Mouse (Mus musculus): Measurements from ENCODE around the gene Stim2. TPM values are rescaled to one million over a fixed set of nuclear protein-coding genes. Genes with fewer than 3 reads are reported as not detected.

Stim2 gene
- polyA plus RNA-seq, 1 experiment from 2014 or later: 18.5 TPM

DNA sequence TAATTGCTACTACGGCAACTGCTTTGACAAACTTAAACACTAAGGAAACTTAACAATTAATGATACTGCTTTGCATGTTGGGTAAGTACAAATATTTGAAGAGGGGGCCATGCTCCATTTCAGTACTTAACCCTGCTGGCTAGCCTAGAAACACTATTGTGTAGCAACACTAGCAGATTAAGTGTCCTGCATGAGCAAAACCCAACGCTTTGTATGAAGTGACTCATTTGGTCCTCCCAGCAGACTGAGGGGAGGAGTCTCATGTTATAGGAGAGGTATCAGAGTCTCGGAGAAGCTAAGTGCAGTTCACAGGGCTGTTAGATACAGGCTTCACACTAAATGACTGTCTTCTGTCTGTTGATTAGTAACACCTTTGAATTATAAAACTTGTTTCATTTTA, 26.3 kb downstream of the Stim2 start:
- no peak for ATAC-seq
- H3K36me3 ChIP-seq (ENCODE audit: poor library complexity, severe bottlenecking): no peaks in the 10 kb centered on the region
- WGBS: 45% methylated on average over 3 of the region's 3 CpGs

DNA sequence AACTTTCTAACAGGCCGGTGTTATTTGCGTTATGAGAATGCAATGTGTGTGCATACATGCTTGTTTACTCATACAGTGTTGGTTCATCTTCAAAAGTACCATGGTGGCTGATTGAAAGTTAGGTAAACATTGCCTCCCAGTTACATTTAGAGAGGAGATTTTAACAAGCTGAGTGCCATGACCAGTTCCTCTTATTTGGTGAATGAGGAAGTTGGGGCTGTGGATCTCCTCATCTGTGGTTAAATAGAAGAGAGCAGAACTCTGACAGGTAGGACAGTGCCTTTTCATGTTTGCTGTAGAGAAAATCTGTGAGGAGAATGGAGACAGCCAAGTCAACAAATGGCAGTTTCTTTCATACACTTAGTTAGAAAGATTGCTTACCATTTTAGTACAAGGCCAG, 27.3 kb downstream of the Stim2 start:
- no peak overlapping the region for H3K9ac ChIP-seq
- H3K4me1 ChIP-seq: 0 out of 2 replicates have a peak, but pooled peaks cover 7% of the 10 kb centered on the region
- 98% methylated on average over 2 of the region's 2 CpGs for WGBS
- no peaks in the 10 kb centered on the region for H3K9me3 ChIP-seq (replicated peaks)
- H3K4me2 ChIP-seq: no peak overlapping the region
- no peaks in the 10 kb centered on the region for H3K36me3 ChIP-seq (ENCODE audit: poor library complexity, severe bottlenecking)
- no peak for ATAC-seq
- no peak overlapping the region for H3K4me3 ChIP-seq
- H3K27ac ChIP-seq: no peak overlapping the region
- no peaks in the 10 kb centered on the region for H3K27me3 ChIP-seq

More for the DNA sequence above, 26.3 kb downstream of the Stim2 start:
- H3K9me3 ChIP-seq (replicated peaks): no peaks in the 10 kb centered on the region
- H3K4me1 ChIP-seq: 0 out of 2 replicates have a peak, but pooled peaks cover 5% of the 10 kb centered on the region
- H3K4me2 ChIP-seq: no peak overlapping the region
- H3K4me3 ChIP-seq: no peak overlapping the region
- H3K9ac ChIP-seq: no peak overlapping the region
- no peak overlapping the region for H3K27ac ChIP-seq
- H3K27me3 ChIP-seq: no peaks in the 10 kb centered on the region

DNA sequence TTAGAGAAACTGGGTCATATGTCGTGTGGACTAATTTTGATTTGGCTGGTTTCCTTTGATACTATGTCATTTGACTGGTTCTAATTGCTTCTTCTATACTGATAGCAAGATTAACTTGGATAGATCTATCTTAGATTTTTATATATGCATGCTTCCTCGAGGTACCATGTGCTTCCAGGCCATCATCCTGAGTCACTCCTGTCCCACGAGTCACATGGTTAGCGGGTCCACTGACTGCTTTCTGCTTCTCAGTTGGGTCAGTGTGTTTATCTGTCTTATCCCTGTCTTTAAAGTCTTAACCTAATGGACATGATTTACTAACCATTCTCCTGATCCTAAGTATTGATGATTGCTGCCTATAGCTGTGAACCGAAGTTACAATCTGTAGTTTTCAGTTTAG, 34.9 kb downstream of the Stim2 start:
- no peaks in the 10 kb centered on the region for H3K9me3 ChIP-seq (replicated peaks)
- H3K4me1 ChIP-seq: peaks cover 14% of the 10 kb centered on the region; the same call in 1 of the 2 replicates
- no peak overlapping the region for H3K4me2 ChIP-seq
- no peaks in the 10 kb centered on the region for H3K36me3 ChIP-seq (ENCODE audit: poor library complexity, severe bottlenecking)
- WGBS: 84% methylated on average over 5 of the region's 5 CpGs
- H3K9ac ChIP-seq: no peak overlapping the region
- no peaks in the 10 kb centered on the region for H3K27me3 ChIP-seq
- no peak overlapping the region for H3K27ac ChIP-seq
- no peak for ATAC-seq
- H3K4me3 ChIP-seq: no peak overlapping the region

DNA sequence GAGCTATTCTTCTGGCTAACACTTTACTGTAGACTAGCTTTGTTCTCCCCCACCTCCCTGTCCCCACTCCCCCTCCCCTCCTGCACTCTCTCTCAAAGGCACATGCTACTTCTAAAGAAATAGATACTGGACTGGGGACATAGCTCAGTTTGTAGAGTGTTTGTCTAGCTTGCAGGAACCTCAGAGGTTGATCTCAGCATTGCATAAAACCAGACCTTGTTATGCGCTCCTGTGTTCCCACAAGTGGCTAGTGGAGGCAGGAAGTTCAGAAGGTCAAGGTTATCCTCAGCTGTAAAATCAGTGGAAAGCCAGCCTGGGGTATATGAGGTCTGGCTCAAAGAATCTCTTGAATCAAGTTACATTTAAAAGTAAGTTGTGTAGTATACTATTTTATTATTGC, 36.4 kb downstream of the Stim2 start:
- H3K9me3 ChIP-seq (replicated peaks): no peaks in the 10 kb centered on the region
- WGBS: 82% methylated on average over 1 of the region's 1 CpGs
- H3K4me2 ChIP-seq: no peak overlapping the region
- no peak overlapping the region for H3K9ac ChIP-seq
- peaks cover 14% of the 10 kb centered on the region; the same call in 1 of the 2 replicates for H3K4me1 ChIP-seq
- H3K27me3 ChIP-seq: no peaks in the 10 kb centered on the region
- H3K27ac ChIP-seq: no peak overlapping the region
- ATAC-seq: no peak
- H3K4me3 ChIP-seq: no peak overlapping the region
- no peaks in the 10 kb centered on the region for H3K36me3 ChIP-seq (ENCODE audit: poor library complexity, severe bottlenecking)

DNA sequence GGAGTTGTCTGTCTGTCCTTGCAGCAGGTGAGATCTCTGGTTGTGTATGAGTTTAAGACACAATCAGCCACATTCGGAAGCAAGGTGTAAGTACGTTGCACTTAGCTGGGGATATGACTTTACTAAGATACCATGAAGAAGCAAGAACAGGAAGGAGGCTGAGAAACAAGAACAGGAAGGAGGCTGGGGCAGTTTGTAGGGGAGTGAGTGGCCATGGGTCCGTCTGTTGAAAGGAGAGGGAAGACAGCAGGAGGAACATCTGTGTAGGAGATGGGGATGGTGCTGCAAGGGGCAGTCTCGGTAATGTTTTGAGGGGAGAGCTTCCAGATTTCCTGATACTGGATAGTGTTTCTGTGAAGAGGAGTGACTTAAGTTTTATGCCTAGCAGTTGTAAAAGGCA, 40.3 kb downstream of the Stim2 start:
- 79% methylated on average over 4 of the region's 4 CpGs for WGBS
- H3K9me3 ChIP-seq (replicated peaks): no peaks in the 10 kb centered on the region
- peaks cover 16% of the 10 kb centered on the region; the same call in 1 of the 2 replicates for H3K4me1 ChIP-seq
- H3K36me3 ChIP-seq (ENCODE audit: poor library complexity, severe bottlenecking): no peaks in the 10 kb centered on the region
- H3K9ac ChIP-seq: no peak overlapping the region
- no peak overlapping the region for H3K27ac ChIP-seq
- no peak for ATAC-seq
- H3K27me3 ChIP-seq: no peaks in the 10 kb centered on the region
- H3K4me3 ChIP-seq: no peak overlapping the region
- no peak overlapping the region for H3K4me2 ChIP-seq

DNA sequence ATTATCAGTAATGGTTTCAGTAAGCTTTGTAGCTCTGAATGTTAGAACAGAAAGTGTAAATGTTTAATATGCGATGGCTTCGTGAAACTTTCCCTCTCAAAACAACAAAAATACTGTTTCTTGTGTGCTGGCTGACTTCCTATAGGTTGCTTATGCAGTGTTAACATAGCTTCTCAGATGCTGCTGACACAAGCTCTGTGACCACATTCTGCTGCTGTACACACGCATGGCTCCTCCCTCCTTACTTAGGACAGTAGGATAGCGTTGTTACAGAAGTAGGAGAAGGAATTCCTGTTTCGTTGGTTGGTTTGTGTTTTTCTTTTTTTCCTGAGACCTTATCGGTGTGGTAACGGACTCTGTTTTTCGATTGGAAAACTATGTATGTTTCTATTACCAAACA, 42.2 kb downstream of the Stim2 start:
- H3K9ac ChIP-seq: no peak overlapping the region
- H3K27ac ChIP-seq: no peak overlapping the region
- no peak for ATAC-seq
- H3K4me2 ChIP-seq: no peak overlapping the region
- no peaks in the 10 kb centered on the region for H3K9me3 ChIP-seq (replicated peaks)
- no peak overlapping the region for H3K4me3 ChIP-seq
- peaks cover 6% of the 10 kb centered on the region; the same call in 1 of the 2 replicates for H3K4me1 ChIP-seq
- no peaks in the 10 kb centered on the region for H3K36me3 ChIP-seq (ENCODE audit: poor library complexity, severe bottlenecking)
- no peaks in the 10 kb centered on the region for H3K27me3 ChIP-seq
- WGBS: 89% methylated on average over 8 of the region's 8 CpGs

DNA sequence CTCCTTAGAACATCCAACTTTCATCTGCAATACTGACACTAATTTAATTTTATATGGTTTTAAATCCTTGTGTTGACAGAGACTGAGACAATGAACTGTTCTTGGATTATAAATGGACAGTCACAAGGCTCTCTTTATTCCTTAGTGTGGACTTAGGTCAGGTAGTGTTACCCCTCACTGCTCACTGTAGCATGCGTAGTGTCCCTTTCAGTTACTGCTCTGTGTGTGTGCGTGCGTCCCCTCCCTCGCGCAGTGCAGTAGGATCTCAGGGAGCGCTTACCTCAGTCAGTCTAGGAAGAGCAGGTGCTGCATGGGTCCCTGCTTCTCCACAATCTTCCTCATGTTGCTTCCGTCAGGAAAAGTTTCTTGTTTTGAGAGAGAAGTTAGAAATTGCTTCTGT, 43.7 kb downstream of the Stim2 start:
- H3K9me3 ChIP-seq (replicated peaks): no peaks in the 10 kb centered on the region
- no peaks in the 10 kb centered on the region for H3K36me3 ChIP-seq (ENCODE audit: poor library complexity, severe bottlenecking)
- no peaks in the 10 kb centered on the region for H3K27me3 ChIP-seq
- H3K4me3 ChIP-seq: no peak overlapping the region
- no peak for ATAC-seq
- H3K4me1 ChIP-seq: peaks cover 6% of the 10 kb centered on the region; the same call in 1 of the 2 replicates
- H3K27ac ChIP-seq: no peak overlapping the region
- H3K9ac ChIP-seq: no peak overlapping the region
- no peak overlapping the region for H3K4me2 ChIP-seq
- 81% methylated on average over 7 of the region's 7 CpGs for WGBS

DNA sequence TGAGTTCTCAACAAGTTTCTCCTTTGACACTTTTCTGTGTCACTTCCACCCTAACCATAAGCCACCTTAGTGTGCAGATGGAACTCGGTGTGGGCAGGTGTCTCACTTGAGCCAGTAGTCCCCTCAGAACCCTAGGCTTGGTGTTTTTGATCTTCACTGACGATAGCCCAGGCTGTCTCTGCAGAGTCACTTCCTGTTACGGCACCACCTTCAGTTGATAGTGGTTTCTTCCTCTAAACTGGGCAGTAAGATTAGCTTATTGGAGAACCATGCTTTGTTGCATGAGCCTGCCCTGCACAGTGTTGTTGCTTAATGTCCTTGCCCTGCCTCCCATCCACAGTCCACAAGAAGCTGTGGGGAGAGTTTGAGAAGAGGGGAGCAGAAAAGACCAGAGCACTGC, 47.2 kb downstream of the Stim2 start:
- Histone ChIP-seq H3K36me3 (ENCODE audit: poor library complexity, severe bottlenecking) (no peaks in the 10 kb centered on the region), H3K4me2 (no peak overlapping the region), H3K4me1 (0 out of 2 replicates have a peak, but pooled peaks cover under 1% of the 10 kb centered on the region), H3K4me3 (no peak overlapping the region), H3K27me3 (no peaks in the 10 kb centered on the region), H3K27ac (no peak overlapping the region), H3K9ac (no peak overlapping the region), H3K9me3 (replicated peaks) (no peaks in the 10 kb centered on the region)
- ATAC-seq: no peak
- WGBS: 93% methylated on average over 3 of the region's 3 CpGs

DNA sequence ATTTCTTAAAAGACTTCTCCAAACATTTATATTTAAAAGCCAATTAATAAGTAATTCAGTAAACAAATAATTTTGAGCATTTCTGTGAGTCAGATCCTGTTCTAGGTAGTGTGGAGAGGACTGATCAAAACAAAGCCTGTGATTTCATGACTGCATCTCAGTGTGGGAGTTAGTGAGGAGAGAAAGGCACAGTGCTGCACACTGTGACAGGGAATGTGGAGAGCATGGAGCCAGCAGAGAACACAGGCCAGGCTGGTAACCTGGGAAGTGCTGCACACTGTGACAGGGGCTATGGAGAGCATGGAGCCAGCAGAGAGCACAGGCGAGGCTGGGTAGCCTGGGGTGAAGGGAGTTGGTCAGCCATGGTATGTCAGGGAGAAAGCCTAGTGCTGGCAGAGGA, 48.1 kb downstream of the Stim2 start:
- Histone ChIP-seq H3K4me2 (no peak overlapping the region), H3K4me1 (no peaks in the 10 kb centered on the region), H3K36me3 (ENCODE audit: poor library complexity, severe bottlenecking) (no peaks in the 10 kb centered on the region), H3K9me3 (replicated peaks) (no peaks in the 10 kb centered on the region), H3K27ac (no peak overlapping the region), H3K9ac (no peak overlapping the region), H3K27me3 (no peaks in the 10 kb centered on the region), H3K4me3 (no peak overlapping the region)
- no peak for ATAC-seq
- 78% methylated on average over 1 of the region's 1 CpGs for WGBS

DNA sequence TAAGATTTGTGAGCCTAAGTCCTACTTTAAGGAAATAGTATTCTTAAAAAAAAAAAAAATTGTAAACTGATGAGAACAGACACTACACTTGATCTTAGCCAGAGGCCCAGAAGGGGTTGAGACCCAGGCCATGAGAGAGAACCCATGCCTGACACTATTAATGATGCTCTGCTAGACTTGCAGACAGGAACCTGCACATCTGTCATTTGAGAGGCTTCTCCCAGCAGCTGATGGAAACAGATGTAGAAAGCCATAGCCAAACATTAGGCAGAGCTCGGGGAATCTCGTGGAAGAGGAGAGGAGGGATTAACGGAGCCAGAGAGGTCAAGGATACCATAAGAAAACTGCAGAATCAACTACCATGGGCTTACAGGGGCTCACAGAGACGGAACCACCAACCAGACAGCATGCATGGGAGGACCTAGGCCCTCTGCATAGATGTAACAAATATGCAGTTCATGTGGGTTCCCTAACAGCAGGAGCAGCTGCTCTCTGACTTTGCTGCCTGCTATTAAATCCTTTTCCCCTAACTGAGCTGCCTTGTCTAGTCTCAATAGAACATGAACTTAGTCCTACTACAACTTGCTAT, 50.9 kb downstream of the Stim2 start:
- Histone ChIP-seq H3K27me3 (no peaks in the 10 kb centered on the region), H3K4me3 (no peak overlapping the region), H3K4me2 (no peak overlapping the region), H3K36me3 (ENCODE audit: poor library complexity, severe bottlenecking) (no peaks in the 10 kb centered on the region), H3K4me1 (no peaks in the 10 kb centered on the region), H3K9ac (no peak overlapping the region), H3K9me3 (replicated peaks) (no peaks in the 10 kb centered on the region), H3K27ac (no peak overlapping the region)
- no peak for ATAC-seq
- 76% methylated on average over 4 of the region's 4 CpGs for WGBS

DNA sequence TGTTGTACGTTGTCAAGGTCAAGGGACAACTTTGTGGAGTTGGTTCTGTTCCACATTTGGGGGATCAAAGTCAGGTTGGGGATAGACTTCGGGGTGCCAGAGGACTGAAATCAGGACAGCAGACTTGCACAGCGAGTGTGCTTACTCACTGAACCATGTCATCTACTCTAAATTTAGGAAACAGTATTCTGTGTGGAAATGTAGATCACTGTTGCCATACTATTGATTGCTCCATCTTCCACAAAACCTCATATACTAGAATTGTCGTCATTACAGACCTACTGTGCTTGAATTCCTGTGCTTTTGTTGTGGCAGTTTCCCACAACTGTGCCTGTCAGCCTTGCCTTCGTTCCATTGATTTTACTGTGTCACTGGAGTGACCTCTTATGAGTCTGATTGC, 51.6 kb downstream of the Stim2 start:
- 79% methylated on average over 5 of the region's 5 CpGs for WGBS

DNA sequence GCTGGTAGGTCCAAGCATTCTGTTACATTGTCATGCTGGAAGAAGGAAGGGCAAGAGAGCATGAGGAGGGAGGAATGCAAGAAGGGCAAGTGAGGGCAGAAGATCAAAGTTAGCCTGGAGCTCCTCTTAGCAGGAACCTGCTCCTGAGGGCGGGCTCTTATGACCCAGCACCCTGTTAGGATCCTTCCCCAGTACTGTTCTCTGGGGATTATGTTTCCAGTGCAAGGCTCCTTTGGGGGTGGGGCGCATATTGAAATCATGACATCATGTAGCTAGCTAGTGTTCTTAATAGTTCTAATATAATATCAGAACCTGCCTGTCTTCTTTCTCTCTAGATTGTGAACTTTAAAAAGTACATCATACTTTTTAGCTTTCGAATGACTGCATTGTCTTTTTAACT, 52.8 kb downstream of the Stim2 start:
- H3K4me2 ChIP-seq: no peak overlapping the region
- WGBS: 86% methylated on average over 3 of the region's 3 CpGs

More for the DNA sequence above, 51.6 kb downstream of the Stim2 start:
- ATAC-seq: no peak
- Histone ChIP-seq H3K27me3 (no peaks in the 10 kb centered on the region), H3K9ac (no peak overlapping the region), H3K36me3 (ENCODE audit: poor library complexity, severe bottlenecking) (no peaks in the 10 kb centered on the region), H3K4me3 (no peak overlapping the region), H3K9me3 (replicated peaks) (no peaks in the 10 kb centered on the region), H3K4me1 (no peaks in the 10 kb centered on the region), H3K27ac (no peak overlapping the region), H3K4me2 (no peak overlapping the region)

DNA sequence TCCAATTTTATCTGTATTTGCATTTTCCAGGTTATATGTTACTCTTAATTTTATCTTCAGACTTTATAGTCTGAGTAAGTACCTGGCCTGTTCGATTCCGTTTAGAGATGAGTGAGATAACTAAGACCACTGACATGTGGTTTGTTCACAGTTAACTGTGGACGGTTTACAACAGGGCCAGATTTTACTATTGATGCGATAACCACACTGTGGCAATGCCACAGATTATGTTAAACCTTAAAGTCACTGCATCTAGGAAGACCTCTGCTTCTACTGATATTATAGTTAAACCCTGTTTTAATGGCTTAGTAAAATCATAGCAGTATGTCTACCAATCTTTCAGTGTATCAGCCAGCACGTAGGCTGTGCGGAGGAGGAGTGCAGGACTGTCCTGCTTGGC, 53.9 kb downstream of the Stim2 start:
- no peaks in the 10 kb centered on the region for H3K4me1 ChIP-seq
- no peak overlapping the region for H3K4me2 ChIP-seq
- H3K36me3 ChIP-seq (ENCODE audit: poor library complexity, severe bottlenecking): no peaks in the 10 kb centered on the region; the same call in 1 of the 2 replicates
- H3K27ac ChIP-seq: no peak overlapping the region
- no peak overlapping the region for H3K4me3 ChIP-seq
- WGBS: 95% methylated on average over 6 of the region's 6 CpGs
- H3K9ac ChIP-seq: no peak overlapping the region
- no peaks in the 10 kb centered on the region for H3K9me3 ChIP-seq (replicated peaks)
- no peaks in the 10 kb centered on the region for H3K27me3 ChIP-seq
- no peak for ATAC-seq

More for the DNA sequence above, 52.8 kb downstream of the Stim2 start:
- no peak for ATAC-seq
- Histone ChIP-seq H3K36me3 (ENCODE audit: poor library complexity, severe bottlenecking) (no peaks in the 10 kb centered on the region), H3K9me3 (replicated peaks) (no peaks in the 10 kb centered on the region), H3K4me1 (no peaks in the 10 kb centered on the region), H3K9ac (no peak overlapping the region), H3K4me3 (no peak overlapping the region), H3K27me3 (no peaks in the 10 kb centered on the region), H3K27ac (no peak overlapping the region)
